Mouse (Mus musculus) hematopoietic stem cell, adult 5-6 weeks (primary cell): ENCODE measurements at regions not wholly inside any gene's neighbourhood (a gene's known extent, or its start where the extent isn't known, plus 50 kb on each side); places are given as distances from the start of the nearest gene placed in this dataset.
"Not testable (repeated sequence)": the region's sequence is repeated elsewhere in the genome, so short reads cannot be mapped to it uniquely, and the experiment has no call there.

Source experiments
- ATAC-seq, 2 experiments: fragments of 125-278 bp in 1 of 2; replicated peaks in 1 of 2; 2 replicates each; pipeline ENCODE4 v1.8.0; 2016 to 2017; ENCODE audit warnings: inconsistent platforms in 2 of 2, mild to moderate bottlenecking in 2 of 2, moderate number of reproducible peaks in 2 of 2, low read depth in 1 of 2, moderate TSS enrichment in 1 of 2; ENCODE audit not compliant: low FRiP score in 2 of 2, poor library complexity in 2 of 2, severe bottlenecking in 2 of 2, insufficient read depth in 1 of 2, low TSS enrichment in 1 of 2

DNA sequence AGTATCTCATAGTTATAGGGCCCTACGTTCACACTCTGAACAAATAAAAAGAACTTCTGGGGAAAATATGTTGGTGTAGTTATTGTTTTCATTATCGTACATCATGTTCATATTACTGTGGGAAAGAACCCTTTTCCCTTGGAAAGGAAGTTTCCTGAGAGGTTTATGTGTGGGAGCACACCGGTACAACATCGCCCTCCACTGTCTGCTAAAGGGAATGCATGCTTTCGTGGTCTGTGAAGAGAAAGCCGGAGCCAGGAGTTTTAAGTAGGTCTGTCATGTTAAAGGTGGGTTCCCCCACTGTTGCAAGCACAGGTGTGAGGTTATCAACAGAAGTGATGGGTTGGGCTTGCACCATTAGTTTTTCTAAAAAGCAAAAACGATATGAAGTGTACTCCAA, 154.8 kb upstream of the Gmds start:
- no peak for ATAC-seq

DNA sequence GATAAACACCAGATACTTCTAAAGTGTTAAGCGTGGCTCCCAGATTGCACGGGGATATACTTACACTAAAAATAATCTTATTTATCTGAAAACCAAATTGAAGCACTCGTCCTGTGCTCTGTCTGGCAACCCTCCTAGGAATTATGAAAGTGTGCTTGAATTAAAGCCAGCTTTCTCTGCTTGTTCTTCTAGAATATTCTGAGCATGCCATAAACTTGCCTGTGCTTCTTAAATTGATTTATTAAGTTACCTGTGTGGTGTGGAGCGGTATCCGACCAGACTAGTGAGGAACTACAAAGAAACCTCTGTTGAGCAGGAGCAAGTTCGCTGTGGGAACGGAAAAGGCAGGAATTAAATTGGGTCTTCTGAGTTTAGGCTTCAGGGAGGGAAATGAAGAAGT, 154.0 kb upstream of the Gmds start:
- ATAC-seq = no peak

DNA sequence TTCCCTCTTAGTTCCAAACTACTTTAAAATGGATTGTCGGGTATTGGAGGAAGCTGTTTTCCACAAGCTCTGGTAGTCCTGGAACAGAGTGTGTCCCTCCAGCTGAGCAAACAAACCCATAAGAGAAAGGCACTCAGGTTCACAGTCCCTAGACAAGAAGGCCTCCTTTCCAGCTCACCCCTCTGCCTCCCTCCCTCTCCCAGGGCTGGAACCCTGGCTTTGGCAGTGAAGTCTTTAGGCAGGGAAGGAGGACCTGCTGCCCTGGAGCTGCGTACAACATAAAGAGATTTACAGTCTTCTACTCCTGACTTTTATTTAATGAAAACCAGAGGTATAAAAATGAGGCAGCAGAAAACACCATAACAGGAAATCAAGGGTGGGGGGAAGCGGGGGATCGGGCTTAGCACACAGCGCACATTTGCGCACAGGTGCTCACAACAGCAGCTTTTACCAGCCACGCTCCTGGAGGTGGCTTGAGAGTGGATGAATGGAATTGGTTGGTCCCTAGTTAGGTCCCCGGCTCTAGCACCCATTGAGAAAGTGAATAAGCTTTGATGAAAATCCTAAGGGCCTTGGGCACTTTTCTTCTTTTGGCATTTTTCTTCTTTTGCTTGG, 143.0 kb upstream of the Gmds start:
- ATAC-seq = peak in 1 of 2 experiments; percentile 49; a peak in 1 of 4 replicates

DNA sequence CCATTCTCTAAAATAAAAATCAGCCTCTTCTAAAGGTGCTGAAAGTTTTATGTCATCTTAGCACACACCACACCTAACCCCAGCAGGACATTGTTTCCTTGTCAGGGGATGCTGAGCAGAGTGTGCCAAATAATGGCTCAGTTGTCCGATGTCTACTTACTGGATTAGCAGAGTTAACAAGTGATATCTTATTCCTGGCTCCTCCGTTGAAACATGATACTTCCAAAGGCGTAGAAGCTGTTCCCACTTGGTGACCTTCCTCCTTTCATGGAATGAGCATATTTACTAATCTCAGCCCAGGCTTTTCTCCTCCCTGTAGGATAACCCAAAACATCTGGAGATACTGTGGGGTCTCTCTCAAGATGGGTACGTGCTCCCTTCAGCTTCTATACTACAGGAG, 141.5 kb upstream of the Gmds start:
- no peak for ATAC-seq

DNA sequence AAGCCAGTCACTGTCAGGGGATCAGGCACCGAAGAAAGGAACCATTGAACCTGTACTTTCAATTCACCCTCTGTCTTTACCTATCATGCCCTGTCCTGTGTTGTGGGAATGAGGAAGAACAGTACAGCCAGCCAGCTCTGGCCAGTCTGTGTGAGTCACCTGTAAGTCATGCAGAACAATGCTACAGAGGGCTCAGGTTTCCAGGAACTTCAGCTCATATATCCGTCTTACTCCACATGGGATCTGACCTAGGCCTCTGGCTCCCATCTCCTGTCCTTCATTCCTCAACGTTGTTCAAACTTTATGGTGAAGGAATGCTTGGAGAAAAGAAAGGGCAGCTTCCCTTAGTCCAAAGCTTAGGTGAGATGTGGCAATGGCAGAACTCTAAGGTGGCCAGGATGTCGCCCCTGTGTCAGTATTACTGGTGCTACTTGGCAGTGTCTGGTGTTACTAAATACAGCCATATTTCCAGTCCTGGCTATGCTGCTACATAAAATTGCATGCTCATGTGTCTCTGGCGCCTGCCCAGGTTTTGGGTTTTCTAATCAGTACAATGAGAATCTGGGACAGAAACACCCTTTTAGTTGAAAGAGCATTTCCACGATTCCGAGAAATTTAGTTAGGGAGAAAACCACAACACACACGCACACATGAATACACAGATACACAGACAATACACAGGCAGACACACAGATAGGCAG, 140.7 kb upstream of the Gmds start:
- peak; percentile 42 to 75; a peak in 2 of 4 replicates for ATAC-seq

DNA sequence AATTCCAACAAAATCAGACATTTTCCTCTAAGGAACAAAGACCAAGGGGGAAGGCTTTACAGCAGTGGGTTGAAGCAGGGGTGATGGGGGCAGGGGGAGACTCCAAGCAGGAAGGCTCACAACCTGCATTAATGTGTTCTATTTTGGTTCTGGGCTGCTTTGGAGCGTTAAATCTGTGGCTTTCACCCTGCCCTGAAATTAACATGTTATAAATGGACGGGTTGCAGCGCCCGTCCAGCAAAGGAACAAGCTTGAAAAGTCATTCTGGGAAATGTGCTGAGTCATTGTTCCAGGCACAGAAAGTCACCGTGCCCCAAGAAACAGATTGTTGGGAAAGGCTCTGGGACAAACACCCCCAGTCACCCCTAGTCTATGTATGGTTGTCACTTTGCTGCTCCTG, 127.2 kb upstream of the Gmds start:
- peak in 1 of 2 experiments; percentile 42; a peak in 1 of 4 replicates for ATAC-seq

DNA sequence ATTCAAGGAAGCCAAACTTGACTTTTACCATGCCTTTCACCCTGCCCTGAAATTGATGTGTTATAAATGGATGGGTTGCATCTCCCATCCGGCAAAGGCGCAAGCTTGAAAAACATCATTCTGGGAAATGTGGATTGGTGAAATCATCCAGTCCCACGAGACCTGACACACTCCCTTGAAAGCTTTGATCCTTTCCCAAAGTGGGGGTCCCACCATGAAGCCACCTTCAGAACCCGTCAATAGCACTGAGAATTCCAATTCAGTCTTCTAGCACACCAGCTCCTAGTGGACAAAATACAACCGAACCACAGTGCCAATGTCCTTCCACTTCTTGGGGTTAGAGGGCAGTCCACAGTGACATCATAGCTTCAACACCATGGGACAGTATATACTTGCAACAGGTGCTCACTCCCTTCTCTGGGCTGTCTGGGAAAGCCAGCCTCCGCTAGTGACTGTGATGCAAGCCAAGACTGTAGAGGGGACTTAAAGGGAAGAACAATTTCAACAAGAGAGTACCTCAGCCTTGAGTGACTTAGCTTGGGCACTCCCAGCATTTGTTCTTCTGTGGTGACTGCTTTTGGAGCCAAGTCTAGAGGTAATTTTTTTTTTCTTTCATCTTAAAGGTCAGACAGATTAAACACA, 126.6 kb upstream of the Gmds start:
- ATAC-seq = no peak

DNA sequence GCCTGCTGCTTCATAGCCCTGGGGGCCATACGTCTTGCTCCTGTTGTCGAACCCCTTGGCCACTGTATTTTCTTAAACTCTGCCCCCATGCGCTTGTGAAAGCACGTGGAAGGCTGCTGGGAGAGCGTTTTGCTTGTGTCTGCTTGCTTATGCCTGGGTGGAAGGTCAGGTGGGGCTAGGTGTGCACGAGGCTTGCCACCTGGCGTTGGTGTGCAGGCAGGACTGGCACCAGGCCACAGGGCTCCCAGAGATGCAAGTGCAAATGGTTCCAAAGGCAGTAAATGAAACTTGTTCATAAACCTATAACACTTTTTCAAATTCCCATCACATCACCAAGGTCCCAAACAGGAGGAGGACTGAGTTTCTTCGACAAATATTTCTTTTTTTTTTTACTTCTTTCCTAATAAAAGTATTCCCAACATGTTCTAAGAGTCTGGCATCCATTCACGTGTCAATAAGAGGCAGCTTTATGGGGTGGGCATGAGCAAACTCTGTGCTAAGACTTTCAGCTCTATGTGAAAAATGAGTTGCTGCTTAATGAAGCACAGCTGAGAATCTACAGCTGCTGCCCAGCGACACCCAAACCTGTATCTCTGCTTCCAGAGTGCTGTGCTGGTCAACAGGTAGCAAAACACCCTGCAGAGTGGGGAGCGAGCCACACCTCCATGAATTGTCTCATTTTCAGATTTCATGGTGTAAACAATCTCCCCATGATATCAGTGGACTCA, 116.0 kb upstream of the Gmds start:
- no peak for ATAC-seq

DNA sequence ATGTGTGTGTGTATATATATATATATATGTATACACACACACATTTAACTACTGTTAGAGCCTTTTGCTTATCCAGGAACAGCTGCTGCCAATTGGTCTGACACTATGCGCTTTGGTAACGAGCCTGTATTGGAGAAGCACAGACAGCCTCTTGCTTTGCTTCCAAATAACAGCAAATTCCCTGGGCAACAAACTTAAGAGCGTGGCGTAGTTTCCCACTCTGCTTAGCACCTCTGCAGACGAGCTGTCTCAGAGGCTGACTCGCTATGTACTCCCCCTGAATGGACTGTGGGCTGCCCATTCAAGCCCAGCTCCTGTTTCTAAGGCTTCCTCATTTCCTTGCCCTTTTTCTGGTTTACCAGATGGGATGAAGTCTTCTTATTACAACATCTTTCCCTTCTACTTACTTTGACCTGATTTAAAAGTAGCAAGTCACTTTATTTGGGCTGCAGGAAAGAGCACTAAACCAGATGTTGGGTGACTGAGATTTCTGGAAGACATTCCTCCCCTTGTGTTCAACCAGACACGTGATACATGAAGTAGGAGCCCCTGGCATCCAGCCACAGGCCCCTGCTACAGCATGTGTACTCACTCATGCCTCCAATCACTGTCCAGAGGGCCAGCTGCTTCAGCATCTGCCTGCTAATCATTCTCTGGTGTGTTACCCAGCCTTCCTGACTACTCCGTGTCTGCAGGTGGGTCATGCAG, 111.3 kb upstream of the Gmds start:
- ATAC-seq = no peak

DNA sequence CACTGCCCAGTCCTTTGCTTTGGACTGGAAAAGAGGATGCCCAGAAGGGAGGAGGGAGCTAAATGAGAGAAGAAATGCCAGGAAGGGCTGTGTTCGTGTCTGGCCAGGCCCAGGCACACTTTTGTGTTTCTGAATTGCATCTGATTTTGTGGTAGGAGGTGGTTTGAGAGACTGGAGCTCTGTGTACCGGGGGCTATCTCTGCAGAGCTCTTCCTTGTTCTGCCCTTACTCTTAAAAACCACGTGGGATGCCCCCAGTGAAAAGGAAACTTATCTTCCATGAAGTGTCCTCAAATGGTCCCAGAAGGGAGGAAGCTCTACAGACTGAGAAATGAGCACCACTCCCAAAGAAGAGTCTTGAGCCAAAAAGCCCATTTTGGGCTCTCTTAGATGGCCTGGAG, 106.0 kb upstream of the Gmds start:
- no peak for ATAC-seq

DNA sequence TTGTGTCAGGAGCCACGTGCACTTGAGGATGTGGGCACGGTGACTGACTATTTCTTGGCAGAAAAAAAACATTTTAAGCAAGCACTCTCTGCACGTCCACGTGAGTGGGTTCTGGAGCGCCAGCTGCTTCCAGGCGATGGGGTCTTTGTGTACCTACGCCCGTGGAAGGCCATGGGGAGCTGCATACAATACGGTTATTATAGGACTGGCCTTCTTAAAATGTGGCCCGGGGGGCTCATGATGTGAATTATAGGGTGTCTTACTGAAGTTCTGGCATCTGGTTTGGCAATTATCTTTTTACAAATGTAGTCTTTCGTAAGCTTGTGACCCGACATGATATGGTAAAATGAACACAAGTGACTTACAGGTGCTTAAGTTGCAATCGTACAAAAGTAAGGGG, 103.5 kb upstream of the Gmds start:
- no peak for ATAC-seq

DNA sequence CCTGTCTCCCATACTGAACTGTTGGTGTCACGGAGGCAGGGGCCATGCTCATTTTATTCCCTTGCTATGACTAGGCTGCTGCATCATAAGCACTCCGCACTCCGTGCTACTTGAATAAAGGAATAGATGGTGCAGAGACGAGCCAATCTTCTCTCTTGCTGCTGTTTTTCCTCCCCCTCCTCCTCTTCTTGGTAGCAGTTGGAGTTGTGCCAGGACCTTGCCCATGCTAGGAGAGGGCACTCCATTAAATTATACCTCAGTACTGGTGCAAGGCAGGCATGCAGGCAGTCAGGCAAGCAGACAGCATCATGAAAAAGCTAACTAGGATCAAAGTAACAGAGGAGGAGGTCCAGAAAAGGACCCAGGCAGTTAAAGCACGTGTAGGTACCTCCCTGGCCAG, 96.6 kb upstream of the Gmds start:
- no peak for ATAC-seq

DNA sequence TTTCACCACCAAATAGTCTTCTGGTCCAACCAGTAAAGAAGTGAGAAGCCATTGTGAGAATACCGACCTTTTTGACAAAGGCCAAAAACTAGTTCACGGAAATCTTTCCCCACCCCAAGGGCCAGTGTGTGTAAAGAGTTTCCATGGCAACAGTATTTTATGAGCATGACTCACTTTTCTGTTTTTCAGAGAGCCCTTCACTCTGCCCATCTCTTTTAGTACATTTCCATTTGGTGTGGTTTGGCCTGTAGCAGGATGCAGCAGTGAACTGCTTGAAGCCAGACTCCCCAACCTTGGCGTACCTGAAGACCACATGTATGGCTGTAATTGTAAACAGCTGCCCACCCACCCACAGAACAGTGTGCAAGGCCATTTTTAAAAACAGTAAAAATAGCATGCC, 89.9 kb upstream of the Gmds start:
- no peak for ATAC-seq

DNA sequence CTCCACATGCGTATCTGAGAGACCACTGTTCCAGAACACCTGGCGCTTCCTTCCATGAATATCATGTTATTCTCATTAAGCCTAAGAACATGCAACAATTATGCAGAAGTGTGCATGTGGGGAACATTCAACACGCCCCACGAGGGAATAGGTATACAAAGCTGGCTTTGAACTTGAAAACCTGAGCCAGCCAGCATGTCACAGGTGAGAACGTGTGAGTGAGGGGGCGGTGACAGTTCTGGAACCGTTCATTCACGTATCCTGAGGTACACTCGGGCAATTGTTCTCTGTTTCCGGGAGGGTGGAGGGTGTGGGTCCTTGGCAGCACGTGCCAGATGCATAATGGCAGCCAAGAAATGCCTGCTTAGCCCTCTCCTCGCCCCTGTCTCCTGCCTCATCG, 88.4 kb upstream of the Gmds start:
- ATAC-seq = no peak

DNA sequence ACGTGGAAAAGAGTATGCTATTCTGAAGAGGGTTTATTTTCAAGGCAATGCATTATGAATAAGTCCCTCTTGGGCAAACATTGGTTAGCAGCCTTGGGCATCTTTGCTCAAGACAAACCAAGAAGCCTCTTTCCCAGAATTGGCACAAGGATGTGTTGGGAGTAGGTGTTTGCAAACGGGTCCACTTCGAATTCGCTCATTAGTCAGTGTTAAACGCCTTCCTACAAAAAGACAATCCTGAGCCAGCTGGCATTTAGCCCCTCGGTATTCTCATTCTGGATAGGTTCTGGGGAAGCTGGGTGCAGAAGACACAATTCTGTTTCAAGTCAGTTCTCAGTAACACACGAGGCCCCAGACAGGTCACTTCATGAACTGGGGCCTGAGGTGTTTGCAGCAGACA, 87.7 kb upstream of the Gmds start:
- ATAC-seq = no peak

DNA sequence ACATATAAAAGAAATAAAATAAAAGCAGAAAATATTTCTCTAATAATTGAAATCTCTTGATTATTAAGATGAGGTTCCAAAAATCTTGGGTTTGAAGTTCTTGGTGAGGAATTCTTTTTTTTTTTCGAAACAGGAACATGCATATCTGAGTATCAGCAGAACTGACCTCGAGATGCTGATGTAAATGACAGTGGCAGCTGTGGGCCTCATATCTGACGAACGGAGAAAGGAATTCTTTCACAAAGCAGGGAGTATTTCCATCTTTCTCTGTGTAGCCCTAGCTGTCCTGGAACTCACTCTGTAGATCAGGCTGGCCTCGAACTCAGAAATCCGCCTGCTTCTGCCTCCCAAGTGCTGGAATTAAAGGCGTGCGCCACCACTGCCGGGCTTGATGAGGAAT, 86.0 kb upstream of the Gmds start:
- ATAC-seq = not testable (repeated sequence)

DNA sequence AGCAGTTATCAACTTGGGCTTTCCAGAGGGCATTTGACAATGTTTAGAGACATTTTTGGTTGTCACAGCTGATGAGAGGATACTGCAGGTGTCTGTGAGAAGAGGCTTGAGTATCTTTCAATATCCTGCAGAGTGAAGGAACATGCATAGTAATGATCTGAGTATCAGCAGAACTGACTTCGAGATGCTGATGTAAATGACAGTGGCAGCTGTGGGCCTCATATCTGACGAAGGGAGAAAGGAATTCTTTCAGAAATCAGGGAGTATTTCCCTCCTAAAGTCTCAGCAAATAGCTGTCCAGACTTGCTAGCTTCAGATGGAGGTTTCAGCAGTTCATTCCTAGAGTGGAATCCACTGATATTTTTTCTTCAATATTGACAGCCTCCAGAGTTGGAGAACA, 83.9 kb upstream of the Gmds start:
- no peak for ATAC-seq

DNA sequence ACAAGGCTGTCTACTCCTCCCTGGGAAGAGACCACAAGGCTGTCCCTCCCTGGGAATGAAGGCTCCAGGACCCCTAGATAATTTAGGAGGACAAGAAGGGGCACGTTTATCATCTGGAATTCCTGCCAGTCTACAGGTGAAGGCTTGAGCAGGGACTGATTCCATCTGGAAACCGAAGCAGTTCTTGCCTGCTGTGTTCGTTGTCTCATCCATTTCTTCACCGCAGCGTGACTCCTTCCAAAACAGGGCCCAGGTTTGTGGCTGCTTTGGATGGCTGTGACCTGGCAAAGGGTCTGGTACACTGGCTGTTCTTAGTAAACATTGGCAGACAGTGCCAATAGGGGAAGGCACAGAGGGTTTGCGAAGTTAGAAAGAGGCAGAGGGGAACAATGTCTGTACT, 80.8 kb upstream of the Gmds start:
- ATAC-seq = no peak
